Mouse (Mus musculus) gastrocnemius, postnatal 25 days (tissue): ENCODE data around the gene Rpl5. TPM values are rescaled to one million over a fixed set of nuclear protein-coding genes. Genes with fewer than 3 reads are reported as not detected.
"Not testable (repeated sequence)": the region's sequence is repeated elsewhere in the genome, so short reads cannot be mapped to it uniquely, and the experiment has no call there.

Experiments used
- DNase-seq: peaks from one replicate; pipeline ENCODE4 v3.0.0; 2022
- long read RNA-seq, 2 experiments: library from polyadenylated mRNA; stranded (forward); transcript quantifications; one replicate each; pipeline ENCODE4 v2.0.0; 2021
- total RNA-seq, 2 experiments: library from RNA; stranded (reverse); gene quantifications; 1 replicate in 1 of 2; 2 replicates in 1 of 2; pipeline ENCODE4 v1.2.3; 2021

Gene Rpl5
- 10 to 100 TPM; 29.8 to 35.7 TPM for total RNA-seq
- long read RNA-seq, experiment 1, transcript Rpl5-204 (3 exons, 1,024 nt) = major isoform, 1,221 of 1,299 reads
- long read RNA-seq, experiment 1, transcript Rpl5-205 (2 exons, 815 nt) = minor isoform, 10 of 1,299 reads
- long read RNA-seq, experiment 1, transcript Rpl5-201 (8 exons, 2,045 nt) = minor isoform, 52 of 1,299 reads
- long read RNA-seq, experiment 1, partial matches to known transcripts = 11 of 1,299 reads
- long read RNA-seq, experiment 1, other reads (novel, unspliced or antisense) = 5 of 1,299 reads
- long read RNA-seq, experiment 2, transcript Rpl5-205 (2 exons, 815 nt) = minor isoform, 8 of 751 reads
- long read RNA-seq, experiment 2, transcript Rpl5-201 (8 exons, 2,045 nt) = minor isoform, 65 of 751 reads
- long read RNA-seq, experiment 2, transcript Rpl5-204 (3 exons, 1,024 nt) = major isoform, 663 of 751 reads
- long read RNA-seq, experiment 2, partial matches to known transcripts = 10 of 751 reads
- long read RNA-seq, experiment 2, other reads (novel, unspliced or antisense) = 5 of 751 reads

GRCm38 (mm10) chr5:107900206-107901013, at the start of gene Rpl5:
Gene Rpl5, plus strand, starts transcription at chr5:107900502.
- DNase-seq = peak; percentile 89

DNA sequence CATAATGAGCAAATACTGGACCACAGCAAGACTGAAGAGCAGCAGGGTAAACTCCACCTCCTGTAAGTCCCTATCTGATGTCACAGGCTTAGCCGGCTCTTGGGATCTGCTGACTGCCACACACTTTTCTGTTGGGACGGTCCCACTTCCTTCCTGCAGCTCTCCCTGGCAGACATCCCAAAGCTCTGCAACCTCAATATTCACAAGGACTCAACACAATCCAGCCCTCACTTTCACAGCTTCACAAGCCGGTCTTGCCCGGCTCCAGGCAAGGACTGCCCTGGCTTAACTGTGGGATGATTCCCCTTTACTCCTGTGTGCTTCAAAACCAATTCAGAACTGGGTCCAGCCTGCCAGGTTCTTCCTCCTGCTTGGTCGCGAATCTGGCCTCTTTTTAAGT, 46.5 kb upstream of the Rpl5 start:
- peak; percentile 14 for DNase-seq

DNA sequence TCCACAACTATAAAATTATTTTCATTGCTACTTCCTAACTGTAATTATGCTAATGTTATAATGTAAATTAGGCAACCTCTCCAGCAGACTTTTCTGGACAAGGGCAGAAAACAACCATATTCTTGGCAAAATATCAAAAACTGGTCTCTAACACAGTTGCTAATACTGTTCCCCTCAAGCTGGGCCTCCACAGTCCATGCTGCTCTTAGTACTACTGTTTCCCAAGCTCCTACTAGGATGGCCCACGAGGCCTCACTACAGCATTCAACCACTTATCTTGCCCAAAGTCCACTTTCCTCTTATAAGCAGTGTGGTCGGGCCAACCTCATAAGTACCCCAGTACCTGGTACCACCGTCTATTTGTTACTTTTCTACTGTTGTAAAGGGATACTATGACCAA, 45.7 kb upstream of the Rpl5 start:
- no peak for DNase-seq

DNA sequence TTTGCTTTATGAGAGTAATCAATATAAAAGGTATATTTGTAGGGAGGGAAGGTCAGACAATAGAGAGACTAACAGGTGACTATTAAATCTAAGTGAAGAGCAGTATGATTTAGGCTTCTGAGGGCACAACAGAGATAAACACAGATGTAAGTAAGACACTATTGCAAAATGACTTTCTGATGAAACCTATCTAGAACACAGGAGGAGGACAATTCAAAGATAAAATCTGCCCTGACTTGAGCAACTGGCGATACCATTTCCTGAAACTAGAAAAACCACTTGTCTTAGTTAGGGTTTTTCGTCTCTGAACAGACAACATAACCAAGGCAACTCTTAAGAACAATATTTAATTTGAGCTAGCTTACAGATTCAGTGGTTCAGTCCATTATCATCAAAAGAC, 44.8 kb upstream of the Rpl5 start:
- no peak for DNase-seq

GRCm38 (mm10) chr5:107858963-107859362, 41.3 kb upstream of the Rpl5 start:
- no peak for DNase-seq

DNA sequence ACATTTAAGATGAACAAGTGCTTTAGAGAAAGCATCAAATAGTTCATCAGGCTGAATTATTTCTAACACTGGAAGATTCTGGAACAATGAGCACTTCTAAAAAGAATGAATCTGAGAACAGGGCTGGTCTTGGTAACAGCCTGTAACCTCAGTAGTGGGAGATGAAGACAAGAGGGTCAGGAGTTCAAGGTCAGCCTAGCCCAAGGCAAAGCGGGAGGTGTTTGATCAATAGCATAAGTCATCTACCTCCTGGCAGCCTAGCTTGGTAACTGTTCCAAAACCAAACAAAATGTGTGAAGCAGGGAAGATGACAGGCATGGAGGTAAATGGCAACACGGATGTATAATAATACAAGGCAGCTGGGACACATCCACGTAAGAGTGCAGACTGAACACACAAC, 36.3 kb upstream of the Rpl5 start:
- DNase-seq = no peak

DNA sequence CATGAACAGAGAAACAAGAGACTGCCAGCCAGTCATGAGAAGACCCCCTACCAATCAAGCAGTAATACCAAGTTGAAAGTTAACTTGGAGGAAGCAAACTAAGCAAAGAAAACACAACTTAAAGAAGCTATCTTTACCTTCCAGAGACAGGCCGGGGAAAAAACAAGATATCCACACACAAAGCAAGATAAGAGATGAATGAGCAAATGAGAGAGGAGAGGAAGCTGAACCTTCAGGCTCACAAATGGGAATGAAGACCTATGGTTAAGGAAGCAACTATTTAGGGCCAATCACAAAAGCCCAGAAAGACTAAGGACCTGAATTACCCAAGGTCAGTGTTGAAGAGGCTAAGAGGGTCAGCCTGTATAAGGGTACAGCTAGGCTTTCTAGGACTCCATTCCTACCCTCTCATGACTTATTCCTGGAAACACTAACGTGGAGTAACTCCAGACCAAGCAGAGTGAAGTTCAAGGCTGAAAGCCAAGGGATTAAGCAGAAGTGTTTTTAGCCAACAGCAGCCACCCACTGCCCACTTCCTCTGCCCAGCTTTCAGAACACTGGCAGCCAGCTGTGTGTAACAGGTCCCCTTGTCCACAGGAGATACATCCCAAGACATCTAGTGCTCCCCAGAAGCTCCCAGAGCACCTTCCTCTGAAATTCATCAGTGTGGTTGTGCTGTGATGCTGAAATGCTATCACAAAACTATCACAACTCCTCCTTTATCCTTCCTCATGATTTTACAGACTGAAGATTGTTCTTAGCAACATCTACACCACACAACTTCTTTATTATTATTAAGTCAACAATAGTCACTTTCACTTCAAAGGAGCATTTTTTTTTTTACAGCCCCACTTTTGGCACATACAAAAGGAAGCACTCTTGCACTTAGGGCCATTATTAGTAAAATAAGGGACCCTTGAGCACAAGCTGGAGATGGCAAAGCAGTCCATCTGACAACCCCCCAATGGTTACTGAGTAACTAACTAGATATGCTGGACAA, 33.9 kb upstream of the Rpl5 start:
- peak; percentile 15 for DNase-seq

GRCm38 (mm10) chr5:107867970-107868904, 32.1 kb upstream of the Rpl5 start:
- DNase-seq = peak; percentile 58

DNA sequence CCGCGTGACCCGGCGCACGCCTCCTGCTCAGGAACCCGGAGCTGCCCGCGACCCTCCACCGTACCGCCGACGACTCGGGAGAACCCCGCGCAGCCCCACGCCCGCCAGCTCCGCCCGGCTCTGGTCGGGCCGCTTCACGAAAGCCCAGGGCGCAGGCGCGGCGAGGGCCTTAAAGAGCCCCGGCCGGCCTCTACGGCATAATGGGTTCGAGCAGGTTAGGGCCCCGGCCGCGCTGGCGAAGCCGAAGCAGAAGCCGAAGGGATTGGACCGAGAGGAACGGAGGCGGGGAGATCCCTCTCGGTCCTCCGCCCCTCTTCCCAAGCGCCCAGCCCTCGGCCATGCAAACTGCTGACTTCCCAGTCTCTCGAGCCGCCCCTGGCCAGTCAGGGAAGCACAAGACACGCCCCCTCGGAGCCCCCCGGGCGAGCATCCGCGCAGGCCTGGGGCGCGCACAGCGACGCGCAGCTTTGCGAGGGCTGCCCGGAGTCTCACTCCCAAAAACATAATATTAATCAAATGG, 31.3 kb upstream of the Rpl5 start:
- peak; percentile 93 for DNase-seq

DNA sequence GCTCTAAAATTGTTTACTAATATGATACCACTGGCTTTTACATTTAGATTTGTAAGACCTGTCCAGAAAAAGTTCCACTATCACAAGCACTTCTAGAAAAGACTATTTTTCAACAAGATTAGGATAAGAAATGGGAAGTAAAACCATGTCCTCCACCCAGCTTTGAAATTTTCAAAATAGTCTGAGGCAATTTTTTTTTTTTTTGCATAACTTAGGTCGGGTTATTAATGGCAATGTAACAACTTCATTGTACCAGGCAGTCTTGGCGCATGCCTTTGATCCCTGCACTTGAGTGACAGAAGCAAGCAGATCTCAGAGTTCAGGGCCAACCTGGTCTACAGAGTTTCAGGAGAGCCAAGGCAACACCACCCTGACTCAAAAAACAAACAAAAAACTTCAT, 30.6 kb upstream of the Rpl5 start:
- no peak for DNase-seq

DNA sequence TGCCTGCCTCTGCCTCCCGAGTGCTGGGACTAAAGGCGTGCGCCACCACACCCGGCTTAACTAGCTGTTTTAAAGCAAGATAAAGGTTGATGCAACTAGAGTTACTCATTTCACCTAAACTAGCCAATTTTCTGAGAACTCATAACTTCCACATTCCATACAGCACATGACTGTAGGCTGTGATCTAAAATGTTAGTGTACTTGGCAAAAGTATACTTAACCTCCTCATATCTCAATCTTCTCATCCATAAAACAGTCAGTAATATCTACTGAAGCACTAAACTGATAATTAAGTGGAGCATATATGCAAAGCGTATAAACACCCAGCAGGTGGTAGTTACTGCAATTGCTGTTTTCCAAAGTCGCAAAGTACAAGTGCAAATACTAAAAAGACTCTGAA, 27.0 kb upstream of the Rpl5 start:
- no peak for DNase-seq

GRCm38 (mm10) chr5:107873886-107874302, 26.4 kb upstream of the Rpl5 start:
- DNase-seq = no peak

DNA sequence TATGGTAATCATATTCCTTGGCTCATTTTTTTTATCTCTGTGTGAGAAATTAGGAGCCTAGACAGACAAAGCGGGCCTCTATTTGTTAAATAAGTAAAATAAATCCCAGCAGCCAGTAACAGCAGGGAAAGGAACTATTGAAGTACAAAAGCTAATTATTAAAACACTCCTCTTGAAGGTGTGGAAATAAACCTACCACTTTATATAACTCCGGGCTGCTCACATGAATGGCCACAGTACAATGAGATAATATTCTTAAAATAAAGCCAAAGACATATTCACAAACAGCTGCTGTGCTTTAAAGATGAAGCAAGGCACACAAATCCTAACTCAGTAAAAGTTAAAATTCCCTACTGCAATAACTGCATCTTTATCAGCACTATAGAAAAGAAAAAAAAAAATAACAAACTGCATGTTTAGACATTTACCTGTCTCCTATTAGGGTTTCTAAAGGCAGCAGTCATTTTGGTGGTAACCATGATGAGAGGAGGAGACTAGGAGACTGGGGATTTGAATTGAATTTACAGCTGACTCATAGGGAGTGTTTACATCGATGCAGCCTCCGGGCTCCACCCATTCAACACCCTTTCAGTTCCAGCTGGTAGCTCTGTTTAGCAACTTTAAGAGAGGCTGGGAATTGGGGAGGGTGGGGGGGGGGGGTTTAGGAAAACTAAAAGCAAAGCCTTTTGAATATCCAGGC, 25.6 kb upstream of the Rpl5 start, which contains the start of gene Evi5:
Gene Evi5 (minus strand): TSS at position 547 of the 700 bp plus-strand sequence.
- DNase-seq = no peak

DNA sequence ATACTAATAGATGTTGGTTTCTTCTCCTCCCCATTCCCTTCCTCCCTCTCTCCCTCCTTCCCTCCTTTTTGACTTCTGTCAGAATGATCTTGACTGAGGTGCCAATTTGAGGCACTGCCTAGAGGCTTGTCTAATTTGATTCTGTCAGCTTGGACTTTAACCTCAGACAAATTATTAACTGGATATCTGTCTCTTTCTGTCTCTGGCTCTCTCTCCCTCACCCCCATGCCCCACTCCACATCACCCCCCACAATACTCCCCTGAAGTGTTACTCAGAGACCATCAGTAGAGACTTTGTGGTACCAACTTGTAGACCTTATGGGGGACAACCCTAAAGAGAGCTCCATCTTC, 25.1 kb upstream of the Rpl5 start:
- no peak for DNase-seq

- no peak for DNase-seq
Measured at GRCm38 (mm10) chr5:107877053-107877452, 23.2 kb upstream of the Rpl5 start.

DNA sequence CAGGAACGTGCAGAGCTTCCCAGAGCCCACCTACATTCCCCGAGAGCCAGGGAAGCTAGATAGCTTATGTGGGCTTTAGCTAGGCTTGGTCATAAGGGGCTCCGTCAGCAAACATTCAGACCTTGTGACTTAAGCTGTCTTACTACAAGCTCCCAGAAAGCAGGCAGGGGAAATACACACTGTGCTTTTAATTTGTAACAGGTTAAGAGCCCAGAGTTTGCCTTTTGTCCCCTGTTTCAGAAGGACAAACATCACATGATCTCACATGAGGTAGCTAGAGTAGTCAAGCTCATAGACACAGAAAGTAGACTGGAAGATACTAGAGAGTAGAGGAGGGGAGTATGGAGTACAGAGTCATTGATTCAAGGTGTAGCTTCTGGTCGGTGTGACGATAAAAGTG, 19.6 kb upstream of the Rpl5 start:
- DNase-seq = no peak

- DNase-seq = no peak
Measured at GRCm38 (mm10) chr5:107889994-107890888, 10.1 kb upstream of the Rpl5 start.

GRCm38 (mm10) chr5:107891515-107891914, 8.8 kb upstream of the Rpl5 start:
- DNase-seq = not testable (repeated sequence)

DNA sequence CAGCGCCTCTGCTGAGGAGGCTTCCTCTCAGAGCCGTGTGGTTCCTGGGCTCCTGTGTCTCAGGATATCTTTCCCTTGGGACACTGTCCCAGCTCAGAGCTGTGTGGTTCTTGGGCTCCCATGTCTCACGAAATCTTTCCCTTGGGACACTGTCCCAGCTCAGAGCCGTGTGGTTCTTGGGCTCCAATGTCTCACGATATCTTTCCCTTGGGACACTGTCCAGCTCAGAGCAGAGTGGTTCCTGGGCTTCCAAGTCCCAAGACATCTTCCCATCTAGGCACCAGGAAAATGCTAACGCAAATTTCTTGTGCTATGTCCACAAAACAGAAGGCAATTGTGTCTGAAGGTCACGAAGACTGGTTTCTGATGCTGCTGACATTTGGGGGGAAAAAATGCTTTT, 5.6 kb upstream of the Rpl5 start:
- DNase-seq = no peak
